Mouse (Mus musculus) central nervous system, embryonic 14 days (tissue): ENCODE measurements around the gene Rfx4. TPM values are rescaled to one million over a fixed set of nuclear protein-coding genes. Genes with fewer than 3 reads are reported as not detected.

Source experiments
- polyA plus RNA-seq: library from polyadenylated mRNA; depleted of rRNA; stranded (reverse); fragments of >200 nt; gene quantifications from 2 replicates; pipeline ENCODE4 v1.2.3, GENCODE M21; 2012; rRNA removed

The Rfx4 gene
- 20.3 and 20.4 TPM in 2 replicates for polyA plus RNA-seq

GRCm38 (mm10) chr10:84755786-84756203 lies at the start of gene Rfx4:
Gene Rfx4 (plus strand): TSS chr10:84756062.

GRCm38 (mm10) chr10:84916810-84917730 lies 161.2 kb downstream of the Rfx4 start, which contains the start of gene Ric8b:
Gene Ric8b (plus strand): TSS chr10:84917616.

Other genes starting within 250 kb of the Rfx4 start
- 47.5 and 74.3 TPM in 2 replicates for gene Ckap4, start 222.0 kb upstream of the Rfx4 start, polyA plus RNA-seq
- 12.6 and 13.2 TPM in 2 replicates for gene Tcp11l2, start 179.4 kb upstream of the Rfx4 start, polyA plus RNA-seq
- gene Polr3b, start 133.8 kb upstream of the Rfx4 start, polyA plus RNA-seq, result 13.1 TPM in 2 replicates
- 41.9 and 44.7 TPM in 2 replicates for gene Ric8b, start 161.6 kb downstream of the Rfx4 start, polyA plus RNA-seq